Mouse (Mus musculus) urinary bladder, postnatal 10 days (tissue): Measurements from ENCODE around the gene Gramd4.
"Not testable (repeated sequence)": the region's sequence is repeated elsewhere in the genome, so short reads cannot be mapped to it uniquely, and the experiment has no call there.

Experiments
- DNase-seq: peaks from one replicate; pipeline ENCODE4 v3.0.0; 2022; ENCODE audit warnings: low spot score

Gene Gramd4

DNA sequence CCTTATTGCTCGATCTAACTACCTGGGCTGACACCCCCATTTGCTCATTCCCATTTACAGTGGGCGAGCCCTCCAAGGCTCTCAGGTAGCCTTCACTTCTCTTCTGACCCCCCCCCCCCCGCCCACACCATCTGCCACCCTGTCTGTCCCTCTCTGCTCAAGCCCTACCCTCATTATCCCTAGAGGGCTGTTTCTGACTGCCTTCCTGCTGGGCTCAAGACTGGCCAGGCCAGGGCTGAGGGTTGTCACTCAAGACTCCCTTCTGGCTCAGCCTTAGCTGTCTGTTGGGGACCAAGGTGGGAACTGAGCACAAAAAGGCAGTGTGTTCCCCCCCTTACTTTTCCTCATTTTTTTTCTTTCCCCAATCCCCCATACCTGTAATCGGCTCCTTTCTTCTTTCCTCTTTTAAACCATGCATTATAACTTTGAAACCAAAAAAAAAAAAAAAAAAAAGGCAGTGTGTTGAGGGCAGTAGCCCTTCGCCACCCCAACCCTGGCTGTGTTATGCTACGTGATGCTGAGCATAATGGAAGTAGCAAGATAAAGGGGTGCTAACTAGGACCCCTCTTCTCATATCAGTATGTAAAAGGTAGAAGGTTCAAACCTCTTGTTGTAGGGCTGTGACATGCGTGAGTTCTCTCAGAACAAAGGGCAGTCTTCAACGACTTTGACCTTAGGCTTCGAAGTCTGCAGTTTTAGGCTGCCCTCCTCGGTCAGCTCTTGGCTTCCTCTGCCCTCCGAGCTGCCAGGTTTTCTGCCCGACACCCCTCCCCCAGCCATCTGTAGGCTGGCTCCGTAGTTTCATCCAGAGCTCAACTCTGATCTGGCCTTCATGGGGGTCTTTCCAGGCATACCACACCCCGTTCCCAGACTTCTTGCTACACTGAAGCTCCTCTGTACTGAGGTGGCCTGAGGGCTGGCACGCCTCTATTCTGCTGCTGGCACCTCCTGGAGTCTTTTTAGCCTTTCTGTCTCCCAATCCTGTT, 59.9 kb downstream of the Gramd4 start:
- no peak for DNase-seq

DNA sequence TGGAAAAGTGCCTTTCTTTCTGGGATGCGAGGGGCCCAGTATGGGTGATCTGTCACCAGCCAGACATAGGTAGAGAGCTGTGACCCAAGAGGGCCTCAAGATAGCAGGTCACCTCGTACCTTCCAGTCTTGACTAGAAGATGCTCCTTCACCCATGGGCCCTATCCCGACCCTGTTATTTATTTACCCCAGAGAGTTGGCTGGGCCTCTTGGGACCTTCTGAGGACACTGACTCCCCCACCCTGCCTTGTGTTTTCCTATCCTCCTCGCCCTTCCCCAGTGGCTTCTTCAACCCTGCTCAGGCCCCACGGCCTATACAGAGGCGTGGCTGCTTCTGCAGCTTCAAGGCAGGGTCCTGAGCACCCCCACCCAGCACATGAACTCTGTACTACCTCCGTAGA, 61.7 kb downstream of the Gramd4 start:
- DNase-seq = no peak

DNA sequence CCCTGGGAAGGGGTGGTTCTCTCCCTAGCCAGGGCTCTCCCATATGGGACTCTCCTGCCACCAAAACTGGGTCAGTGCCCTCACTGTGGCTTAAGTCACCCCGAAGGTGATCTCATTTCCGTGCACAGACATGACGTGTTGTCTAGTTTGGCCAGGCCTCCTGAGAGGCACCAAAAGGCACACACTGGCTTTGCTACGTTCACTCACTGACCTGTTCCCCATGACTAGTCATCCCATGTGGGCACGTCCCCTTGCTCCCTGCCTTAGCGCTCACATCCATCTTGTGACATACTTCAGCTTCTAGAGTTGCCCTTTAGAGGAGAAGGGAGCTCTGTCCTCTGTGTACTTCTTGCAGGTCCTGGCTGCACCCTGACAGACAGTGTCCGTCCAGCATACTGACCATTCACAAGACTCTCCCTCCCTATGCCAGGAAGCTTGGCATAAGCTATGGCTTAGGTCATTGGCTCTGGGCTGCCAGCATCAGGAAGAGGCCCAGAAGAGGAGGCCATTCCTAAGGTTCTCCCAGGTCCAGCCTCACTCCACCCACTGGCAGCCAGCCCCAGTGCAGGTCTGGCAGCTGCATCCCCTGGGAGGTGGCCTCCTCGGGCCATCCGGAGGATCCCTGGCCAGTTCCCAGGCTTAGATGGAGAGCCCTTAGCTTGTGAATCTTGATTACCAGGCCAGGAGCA, 64.9 kb downstream of the Gramd4 start:
- DNase-seq = no peak

DNA sequence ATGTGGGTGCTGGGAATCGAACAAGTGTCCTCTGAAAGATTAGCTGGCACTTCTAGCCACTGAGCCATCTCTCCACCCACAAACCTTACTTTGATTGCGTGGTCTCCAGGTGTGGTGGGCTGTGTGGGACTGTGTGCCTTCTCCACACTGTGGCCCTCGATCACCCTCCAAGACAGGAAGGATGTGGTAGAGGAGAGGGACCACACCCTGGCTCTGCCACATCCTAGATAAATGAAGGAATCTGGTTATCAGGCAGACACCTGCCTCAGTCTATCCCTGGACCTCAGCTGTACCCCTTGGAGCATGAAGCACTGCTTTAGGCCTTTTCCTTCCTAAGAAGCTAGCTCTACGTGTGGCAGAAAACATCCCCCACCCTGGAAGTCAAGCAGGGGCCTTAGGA, 65.9 kb downstream of the Gramd4 start:
- no peak for DNase-seq

DNA sequence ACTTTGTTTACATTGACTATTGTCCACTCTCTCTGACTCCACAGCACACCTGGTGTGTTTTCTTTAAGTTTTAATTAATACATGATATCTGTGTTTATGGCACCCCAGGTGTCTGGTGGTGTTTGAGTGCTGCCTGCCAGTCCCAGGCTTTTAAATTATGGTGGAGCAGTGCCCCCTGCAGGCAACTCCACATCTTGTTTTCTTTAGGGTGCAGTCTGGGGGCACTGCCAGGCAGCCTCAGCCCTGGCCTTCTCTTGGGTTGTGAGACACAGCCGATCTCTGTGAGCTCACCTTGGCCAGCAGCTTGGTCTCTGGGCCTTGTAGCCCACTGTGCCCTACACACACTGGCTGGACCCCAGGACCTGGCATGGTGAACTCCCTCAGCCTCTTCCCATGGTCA, 66.9 kb downstream of the Gramd4 start:
- no peak for DNase-seq

DNA sequence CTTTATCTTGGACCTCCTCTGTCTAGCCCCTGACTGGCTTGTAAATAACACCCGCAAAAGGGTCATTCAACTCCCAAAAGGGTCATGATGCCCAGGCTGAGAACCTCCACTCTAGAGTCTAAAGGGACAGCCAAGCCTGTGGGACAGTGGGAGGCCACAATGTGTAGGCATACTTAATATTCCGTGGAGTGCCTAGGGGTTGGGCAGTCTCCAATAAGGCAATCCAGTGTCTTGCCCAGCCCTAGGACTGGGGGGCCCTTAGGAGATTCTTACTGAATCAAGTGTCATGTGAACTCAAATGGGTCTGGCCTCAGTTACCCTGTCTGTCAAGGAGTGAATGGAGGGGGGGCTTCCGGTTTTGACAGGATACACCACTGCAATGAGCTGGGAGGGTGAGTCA, 71.5 kb downstream of the Gramd4 start:
- DNase-seq = no peak

DNA sequence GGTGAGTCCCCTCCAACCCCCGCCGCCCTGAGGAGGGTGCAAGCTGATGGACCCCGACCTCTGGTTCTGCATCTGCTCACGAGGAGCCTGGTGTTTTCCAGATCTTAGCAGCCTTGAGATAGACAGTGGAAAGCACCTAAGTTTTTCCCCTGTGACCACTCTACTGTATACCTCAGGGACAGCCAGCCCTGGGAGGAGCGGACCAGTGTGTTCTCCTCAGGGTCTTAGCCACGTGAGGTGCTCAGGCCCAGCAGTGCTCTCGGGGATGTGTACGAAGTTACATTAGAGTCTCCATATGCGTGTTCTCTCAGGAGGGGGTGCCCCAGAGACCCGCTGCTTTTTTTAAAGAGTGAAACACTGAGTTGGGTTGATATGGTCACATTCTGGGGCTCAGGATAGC, 73.2 kb downstream of the Gramd4 start:
- DNase-seq = no peak

DNA sequence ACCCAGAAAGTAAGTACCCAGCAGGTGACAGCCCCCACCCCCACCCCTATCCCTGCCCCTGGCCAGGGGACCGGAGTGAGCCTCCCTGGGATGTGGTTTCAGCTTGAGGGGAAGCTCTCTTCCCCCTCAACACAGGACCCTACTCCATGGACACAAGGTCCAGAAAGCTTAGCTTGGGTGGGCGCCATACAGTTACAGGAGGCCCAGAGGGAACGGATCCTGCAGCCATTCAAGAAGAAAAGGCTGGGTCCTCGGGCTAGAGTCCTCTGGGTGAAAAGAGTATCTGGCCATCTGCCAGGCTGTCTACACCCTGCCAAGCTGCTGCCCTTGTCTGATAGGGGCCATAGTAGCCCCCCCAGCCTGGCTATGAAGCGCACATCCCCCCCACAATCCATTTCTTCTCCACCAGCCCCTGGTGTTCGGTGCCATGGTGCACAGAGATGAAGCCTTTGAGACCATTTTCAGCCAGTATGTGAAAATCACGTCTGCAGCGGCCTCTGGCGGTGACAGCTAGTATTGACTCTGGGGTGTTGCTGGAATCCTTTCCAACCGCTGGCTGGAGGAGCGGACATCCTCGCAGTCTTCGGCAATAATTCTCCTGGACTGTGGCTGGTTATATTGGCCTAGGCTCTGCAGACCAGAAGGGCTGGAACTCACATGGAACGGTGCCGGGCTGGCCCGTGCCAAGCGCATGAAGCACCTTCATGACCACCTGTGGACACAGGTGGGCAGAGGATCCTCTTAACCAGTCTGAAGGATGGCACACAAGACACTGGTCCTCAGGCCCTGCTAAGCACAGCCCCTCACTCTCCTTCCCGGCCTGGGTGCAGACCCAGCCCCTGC, 77.7 kb downstream of the Gramd4 start:
- DNase-seq = peak; percentile 55

DNA sequence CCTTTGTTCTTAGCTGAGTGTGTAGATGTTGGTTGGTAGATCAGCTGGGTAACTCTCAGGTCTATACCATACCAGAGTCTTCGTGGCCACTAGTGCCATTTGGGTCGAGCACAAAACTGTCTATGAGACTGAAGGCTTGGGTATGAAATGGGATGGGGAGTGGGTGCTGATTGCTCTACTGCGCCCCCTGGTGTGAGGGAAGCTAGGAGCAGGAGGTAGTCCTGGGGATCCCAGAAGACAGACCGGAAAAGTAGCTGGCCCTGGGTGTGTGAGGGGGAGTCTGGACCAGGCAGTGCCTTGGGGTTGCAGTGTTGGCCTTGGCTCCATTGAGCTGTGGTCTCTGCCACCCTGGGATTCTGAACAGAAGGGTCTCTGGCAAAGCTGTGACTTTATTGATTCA, 80.1 kb downstream of the Gramd4 start:
- DNase-seq = no peak

DNA sequence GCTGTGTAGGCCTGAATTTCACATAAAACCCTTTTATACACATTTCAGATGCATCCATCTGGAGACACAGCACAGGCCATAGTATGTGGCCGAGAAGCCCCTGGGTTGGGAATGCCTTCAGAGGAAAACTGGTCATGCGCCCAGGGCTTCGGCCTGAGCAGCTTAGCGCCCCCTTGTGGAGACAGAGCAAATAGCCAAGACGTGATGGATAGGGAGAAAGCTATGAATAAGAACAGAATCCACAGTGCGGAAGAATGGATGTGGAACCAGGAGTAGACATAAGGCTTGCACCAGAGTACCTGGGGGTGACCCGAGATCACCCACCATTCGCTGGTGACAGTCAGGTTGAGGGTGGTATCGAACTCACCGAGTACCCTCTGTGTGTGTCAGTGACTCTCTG, 82.8 kb downstream of the Gramd4 start:
- DNase-seq = no peak

DNA sequence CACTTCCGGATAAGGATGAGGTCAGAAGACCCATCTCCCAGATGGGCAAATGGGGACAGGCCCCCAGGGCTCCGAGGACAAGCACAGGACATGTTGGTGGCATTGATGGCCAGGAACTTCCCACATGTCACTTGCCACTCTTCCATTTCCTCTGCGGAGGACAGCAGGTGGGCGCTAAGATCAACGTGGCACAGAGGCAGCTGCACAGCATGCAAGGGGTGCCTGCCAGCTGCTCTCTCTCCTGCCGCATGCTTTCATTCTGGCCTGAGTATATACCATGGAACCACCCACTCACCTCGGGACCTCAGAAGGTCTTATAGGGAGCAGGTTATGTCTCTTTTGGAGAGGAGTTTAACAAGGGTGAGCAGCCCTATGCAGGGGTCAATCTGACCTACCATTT, 87.1 kb downstream of the Gramd4 start:
- no peak for DNase-seq

DNA sequence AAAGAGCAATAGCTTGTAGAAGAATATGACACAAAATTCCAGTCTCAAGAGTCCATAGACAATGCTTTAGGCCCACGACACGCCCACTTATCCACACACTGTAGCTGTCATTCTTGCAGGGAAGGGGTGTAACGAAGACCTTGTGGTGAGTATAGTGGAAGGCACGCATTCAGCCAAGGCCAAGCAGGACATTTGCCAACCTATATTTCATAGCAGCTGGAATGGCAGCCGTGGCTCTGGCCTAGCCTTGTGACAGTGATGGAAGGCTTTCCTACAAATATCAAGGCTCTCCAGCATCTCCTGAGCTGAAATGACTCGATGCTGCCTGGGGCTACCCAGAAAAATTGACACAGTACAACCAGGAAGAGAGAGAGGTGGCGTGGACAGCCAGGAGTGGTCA, 87.6 kb downstream of the Gramd4 start:
- no peak for DNase-seq

DNA sequence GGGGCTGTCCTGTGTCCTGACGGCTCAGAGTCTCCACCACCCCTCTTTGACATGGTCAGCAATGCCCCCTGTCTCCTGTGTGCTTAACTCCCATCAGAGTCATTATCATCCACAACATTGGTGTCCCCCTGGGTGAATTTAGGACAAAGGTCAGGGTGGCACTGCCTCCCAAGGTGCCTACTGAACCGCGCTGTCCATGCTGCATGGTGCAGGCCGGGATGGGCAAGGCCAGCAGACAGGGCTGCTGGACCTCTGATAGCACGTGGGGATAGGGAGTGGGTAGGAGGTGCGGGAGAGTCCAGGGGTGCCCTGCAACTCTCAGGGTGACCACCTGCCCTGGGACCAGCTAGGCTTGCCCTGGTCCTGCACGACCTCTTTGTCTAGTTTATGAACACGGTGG, 89.4 kb downstream of the Gramd4 start:
- DNase-seq = no peak

DNA sequence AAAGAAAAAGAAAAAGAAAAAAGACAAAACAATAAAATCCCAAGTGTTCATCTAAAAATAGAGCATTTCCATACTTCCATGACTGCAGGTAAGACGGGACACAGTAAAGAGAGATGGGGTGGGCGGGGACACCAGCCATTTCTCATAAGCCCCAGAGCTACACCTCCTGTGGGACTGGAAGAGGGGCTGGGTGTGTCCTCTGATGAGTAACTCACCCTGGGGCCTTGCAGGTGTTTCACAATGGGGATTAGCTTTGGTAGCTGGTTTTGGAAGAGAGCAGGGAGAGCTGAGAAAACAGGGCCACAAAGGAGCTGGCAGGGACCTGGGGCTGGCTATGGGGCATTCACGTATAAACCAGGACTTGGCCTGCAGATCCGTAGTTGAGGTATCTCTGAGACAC, 93.1 kb downstream of the Gramd4 start:
- DNase-seq = no peak

DNA sequence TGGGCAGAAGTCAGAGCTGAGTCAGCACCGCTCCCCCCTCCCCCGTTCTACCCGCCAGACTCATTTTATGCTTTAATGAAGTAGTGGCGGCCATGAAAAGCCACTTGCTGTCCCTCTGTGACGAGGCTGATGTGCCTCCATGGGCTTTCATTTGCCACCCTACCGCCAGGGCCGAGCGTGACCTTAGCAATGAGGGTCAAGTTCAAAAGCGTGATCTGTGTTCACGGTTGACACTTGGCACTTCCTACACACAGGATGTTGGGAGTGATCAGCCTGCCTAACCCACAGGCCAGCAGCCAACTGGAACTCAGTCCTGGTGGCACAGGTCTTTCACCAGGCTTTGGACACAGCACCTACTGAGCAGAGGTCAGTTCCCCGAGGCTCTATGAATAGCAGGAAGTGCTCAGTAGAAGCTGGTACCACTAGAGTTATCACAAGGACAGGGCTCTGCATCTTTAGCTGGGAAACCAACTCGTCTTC, 96.0 kb downstream of the Gramd4 start:
- no peak for DNase-seq

DNA sequence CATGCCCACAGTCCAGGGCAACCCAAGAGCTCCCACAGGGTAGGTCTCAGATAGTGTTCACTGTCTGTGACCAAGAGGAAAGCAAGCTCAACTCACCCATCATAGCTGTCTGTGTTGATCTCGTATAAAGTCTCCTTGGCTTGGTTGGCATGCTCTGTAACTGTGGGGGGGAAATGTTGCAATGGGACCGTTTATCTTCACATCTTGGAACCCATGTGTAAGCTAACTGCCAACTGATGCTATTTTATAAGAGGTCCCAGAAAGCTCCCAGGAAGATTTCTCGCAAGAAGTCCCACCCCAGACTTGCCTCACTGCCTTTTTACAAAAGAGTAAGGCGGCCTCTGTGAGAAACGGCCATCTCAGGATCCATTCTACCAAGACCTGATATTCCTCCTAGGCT, 99.0 kb downstream of the Gramd4 start:
- no peak for DNase-seq

DNA sequence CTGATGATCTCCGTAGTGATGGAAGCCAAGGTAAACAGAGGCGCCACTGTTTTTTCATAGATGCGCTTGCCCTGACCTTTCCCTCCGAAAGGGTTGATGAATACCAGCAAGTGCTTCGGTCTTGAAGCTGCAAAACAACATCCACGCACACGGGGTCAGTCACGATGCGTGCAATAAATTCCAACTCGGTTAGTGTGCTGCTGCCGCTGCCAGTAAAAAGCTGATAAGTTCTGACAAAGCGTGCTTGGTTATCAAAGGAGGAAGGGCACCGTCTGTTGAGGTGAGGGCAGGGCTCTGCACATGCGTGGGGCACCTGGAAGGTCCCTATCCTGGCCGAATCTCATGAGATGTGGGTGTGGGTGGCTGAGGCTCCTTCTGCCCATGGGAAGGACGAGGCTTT, 101.6 kb downstream of the Gramd4 start:
- no peak for DNase-seq

DNA sequence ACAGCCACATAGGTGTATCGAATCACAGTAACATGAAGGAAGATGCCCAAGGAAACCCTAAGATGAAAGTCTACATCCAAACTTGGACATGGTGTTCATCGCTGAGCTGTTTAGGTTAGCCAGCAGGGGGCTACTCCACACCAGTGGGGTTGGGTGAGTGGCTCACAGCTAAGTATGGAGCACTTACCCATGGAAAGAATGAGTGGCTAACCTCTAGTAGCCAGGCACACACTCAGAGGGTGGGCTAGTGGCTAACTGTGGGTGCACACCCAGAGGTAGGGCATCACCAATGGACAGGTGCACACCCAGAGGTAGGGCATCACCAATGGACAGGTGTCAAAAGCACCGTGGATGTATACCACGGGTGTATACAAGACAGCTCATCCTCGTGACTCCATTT, 102.2 kb downstream of the Gramd4 start:
- no peak for DNase-seq

DNA sequence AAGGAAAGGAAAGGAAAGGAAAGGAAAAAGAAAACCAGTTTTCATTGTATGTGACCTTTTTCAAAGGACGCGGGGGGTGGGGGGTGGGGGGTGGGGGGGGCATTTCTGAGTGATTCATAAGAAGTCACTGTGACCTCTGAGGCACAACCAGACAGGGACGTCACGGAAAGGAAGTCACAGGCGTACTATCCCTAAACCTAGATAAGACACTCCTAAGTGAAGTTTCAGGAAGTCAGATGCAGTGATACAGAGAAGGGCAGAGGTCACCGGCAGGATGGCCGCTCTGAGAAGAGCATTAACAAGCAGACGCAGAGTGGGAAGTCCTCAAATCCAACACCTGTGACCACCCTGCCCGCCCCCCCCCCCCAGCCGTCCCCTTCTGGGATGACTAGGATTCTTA, 103.4 kb downstream of the Gramd4 start:
- no peak for DNase-seq

DNA sequence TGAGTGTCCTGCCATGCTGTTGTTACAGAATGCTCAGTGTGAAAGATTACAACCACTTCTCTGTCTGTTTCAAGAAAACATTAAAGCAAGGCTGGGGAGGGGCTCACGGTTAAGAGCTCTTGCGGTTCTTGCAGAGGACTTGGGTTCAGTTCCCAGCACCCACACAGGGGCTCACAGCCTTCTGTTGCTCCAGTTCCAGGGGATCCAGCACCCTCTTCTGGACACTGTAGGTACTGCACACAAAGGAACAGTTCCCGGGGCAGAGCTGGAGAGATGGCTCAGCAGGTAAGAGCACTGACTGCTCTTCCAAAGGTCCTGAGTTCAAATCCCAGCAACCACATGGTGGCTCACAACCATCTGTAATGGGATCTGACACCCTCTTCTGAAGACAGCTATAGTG, 104.3 kb downstream of the Gramd4 start:
- not testable (repeated sequence) for DNase-seq

DNA sequence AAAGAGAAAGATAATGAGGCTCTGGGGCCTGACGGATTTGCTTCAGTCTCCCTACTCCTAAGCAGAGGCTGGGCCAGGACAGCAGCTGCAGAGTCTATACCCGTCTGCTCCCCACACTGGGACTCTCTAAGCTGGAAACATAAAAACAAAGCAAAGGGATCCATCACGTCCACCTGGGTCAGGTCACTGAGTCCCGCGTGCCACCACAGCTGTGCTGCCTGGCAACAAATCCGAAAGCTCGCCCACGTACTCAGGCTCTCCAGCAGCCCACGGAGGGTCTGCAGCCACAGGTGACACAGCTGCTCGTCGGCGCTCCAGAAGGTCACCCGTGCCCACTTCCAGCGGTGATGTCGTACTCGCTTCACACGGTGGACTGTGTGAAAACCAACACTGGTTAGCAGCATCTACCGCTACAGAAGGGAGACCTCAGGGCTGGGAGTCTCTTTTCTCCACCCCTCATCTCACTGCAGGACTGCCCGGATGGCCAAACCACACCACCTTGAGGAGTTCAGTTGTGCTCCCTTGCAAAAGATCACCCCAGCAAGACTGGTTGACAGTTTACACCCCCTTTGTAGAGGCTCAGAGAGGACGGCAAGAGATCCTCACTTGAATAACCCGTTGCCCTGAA, 107.3 kb downstream of the Gramd4 start:
- no peak for DNase-seq
